Mouse (Mus musculus) E14TG2a.4 (cell line): ENCODE data around the gene Dmrta2.

Experiments used
- H3K27me3 ChIP-seq: 2 replicates; pipeline ENCODE4 v1.6.1; 2014; ENCODE audit warnings: low read length, control low read depth; ENCODE audit not compliant: insufficient read depth
- H3K36me3 ChIP-seq: 2 replicates; pipeline ENCODE4 v1.6.1; 2014; ENCODE audit warnings: low read length, control low read depth; ENCODE audit not compliant: insufficient read depth
- H3K4me1 ChIP-seq: replicated peaks from 2 replicates; pipeline ENCODE4 v1.6.1; 2014; ENCODE audit warnings: low read depth, low read length, control low read depth
- H3K4me3 ChIP-seq: replicated peaks from 2 replicates; pipeline ENCODE4 v1.5.1; 2014; ENCODE audit warnings: mild to moderate bottlenecking, low read length
- H3K9me3 ChIP-seq: 2 replicates; pipeline ENCODE4 v1.6.1; 2014; ENCODE audit warnings: low read length, control low read depth
- CTCF ChIP-seq: conservative IDR thresholded peaks from 2 replicates; pipeline ENCODE4 v1.5.1; 2014; ENCODE audit warnings: low read length
- NANOG ChIP-seq: IDR thresholded peaks from 2 replicates; pipeline ENCODE4 v1.6.1; 2014; ENCODE audit warnings: borderline replicate concordance, low read length, mixed read lengths
- POU5F1 ChIP-seq: IDR thresholded peaks from 2 replicates; pipeline ENCODE4 v1.6.1; 2014; ENCODE audit warnings: low read length, borderline replicate concordance

Gene Dmrta2

GRCm38 (mm10) chr4:109976273-109977147 lies 1.3 kb upstream of the Dmrta2 start:
- Histone ChIP-seq H3K9me3 (no peaks in the 10 kb centered on the region), H3K4me3 (peak overlapping the region; percentile 81), H3K4me1 (peaks cover 56% of the 10 kb centered on the region), H3K27me3 (peaks cover 96% of the 10 kb centered on the region), H3K36me3 (no peaks in the 10 kb centered on the region)
- TF ChIP-seq CTCF, result no peak
- TF ChIP-seq NANOG, result no peak
- no peak for TF ChIP-seq POU5F1

GRCm38 (mm10) chr4:109978068-109978857 lies 410 bp downstream of the Dmrta2 start:
- peaks cover 97% of the 10 kb centered on the region for H3K27me3 ChIP-seq
- H3K36me3 ChIP-seq, result no peaks in the 10 kb centered on the region
- peak overlapping the region; percentile 81 for H3K4me3 ChIP-seq
- no peaks in the 10 kb centered on the region for H3K9me3 ChIP-seq
- H3K4me1 ChIP-seq, result peaks cover 57% of the 10 kb centered on the region
- TF ChIP-seq CTCF, result no peak
- TF ChIP-seq POU5F1, result no peak
- TF ChIP-seq NANOG, result no peak

GRCm38 (mm10) chr4:109978858-109979340 lies 1.0 kb downstream of the Dmrta2 start:
- TF ChIP-seq NANOG (no peak), POU5F1 (no peak), CTCF (no peak)
- Histone ChIP-seq H3K4me3 (peak overlapping the region; percentile 81), H3K9me3 (no peaks in the 10 kb centered on the region), H3K4me1 (peaks cover 60% of the 10 kb centered on the region), H3K27me3 (peaks cover 97% of the 10 kb centered on the region), H3K36me3 (no peaks in the 10 kb centered on the region)

- no peaks in the 10 kb centered on the region for H3K9me3 ChIP-seq
These were observed 1.8 kb downstream of the Dmrta2 start for GRCm38 (mm10) chr4:109979461-109980320.

GRCm38 (mm10) chr4:109980321-109981082 lies 2.6 kb downstream of the Dmrta2 start:
- Histone ChIP-seq H3K4me1 (peaks cover 60% of the 10 kb centered on the region), H3K4me3 (peak overlapping the region; percentile 75), H3K9me3 (no peaks in the 10 kb centered on the region), H3K27me3 (peaks cover 97% of the 10 kb centered on the region), H3K36me3 (no peaks in the 10 kb centered on the region)
- TF ChIP-seq NANOG, result no peak
- no peak for TF ChIP-seq CTCF
- TF ChIP-seq POU5F1, result no peak

More at GRCm38 (mm10) chr4:109979461-109980320, 1.8 kb downstream of the Dmrta2 start:
- TF ChIP-seq CTCF (no peak), NANOG (no peak), POU5F1 (no peak)
- Histone ChIP-seq H3K4me1 (peaks cover 60% of the 10 kb centered on the region), H3K36me3 (no peaks in the 10 kb centered on the region), H3K4me3 (peak overlapping the region; percentile 75), H3K27me3 (peaks cover 97% of the 10 kb centered on the region)

- no peak for TF ChIP-seq CTCF
- TF ChIP-seq POU5F1, result no peak
- TF ChIP-seq NANOG, result no peak
- Histone ChIP-seq H3K4me3 (peak overlapping the region; percentile 56), H3K4me1 (peaks cover 52% of the 10 kb centered on the region), H3K9me3 (no peaks in the 10 kb centered on the region), H3K36me3 (no peaks in the 10 kb centered on the region), H3K27me3 (peaks cover 97% of the 10 kb centered on the region)
These were observed 3.4 kb downstream of the Dmrta2 start for GRCm38 (mm10) chr4:109981083-109981870.
